Mouse (Mus musculus) megakaryocyte, embryonic 14.5 days (primary cell): ENCODE results near the gene Sh3tc1.

Experiments used
- FLI1 ChIP-seq: IDR thresholded peaks from 2 replicates; pipeline ENCODE4 v1.6.1; 2012; ENCODE audit warnings: low read length, inconsistent platforms, mixed read lengths
- GATA1 ChIP-seq: IDR thresholded peaks from 3 replicates; pipeline ENCODE4 v1.6.1; 2012; ENCODE audit warnings: mixed read lengths, low read length, inconsistent platforms, borderline replicate concordance

GRCm38 (mm10) chr5:35688851-35689250 is 50.9 kb downstream of the Sh3tc1 start:
- TF ChIP-seq GATA1 (no peak), FLI1 (no peak)
